Mouse (Mus musculus): ENCODE results near the gene Radil.

Radil gene

DNA sequence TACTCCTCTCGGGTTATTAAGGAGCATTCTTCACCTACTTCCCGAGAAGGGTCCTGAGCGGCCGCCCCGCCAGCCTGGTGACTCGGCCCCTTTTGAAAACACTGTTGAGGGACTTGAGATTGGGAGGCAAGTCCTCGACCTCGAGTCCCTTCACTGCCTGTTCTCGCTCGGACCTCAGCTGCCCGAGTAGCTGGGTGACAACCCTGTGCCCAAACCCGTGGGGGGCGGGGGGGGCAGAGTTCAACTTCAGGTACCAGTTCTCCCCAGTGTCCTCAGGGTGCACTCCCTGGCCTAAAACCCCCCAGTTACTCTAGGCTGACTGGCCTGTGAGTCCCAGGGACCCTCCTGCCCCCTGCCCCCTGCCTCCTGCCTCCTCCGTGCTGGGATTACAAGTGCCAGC, 106.9 kb downstream of the Radil start:
- DNase-seq: no peak

DNA sequence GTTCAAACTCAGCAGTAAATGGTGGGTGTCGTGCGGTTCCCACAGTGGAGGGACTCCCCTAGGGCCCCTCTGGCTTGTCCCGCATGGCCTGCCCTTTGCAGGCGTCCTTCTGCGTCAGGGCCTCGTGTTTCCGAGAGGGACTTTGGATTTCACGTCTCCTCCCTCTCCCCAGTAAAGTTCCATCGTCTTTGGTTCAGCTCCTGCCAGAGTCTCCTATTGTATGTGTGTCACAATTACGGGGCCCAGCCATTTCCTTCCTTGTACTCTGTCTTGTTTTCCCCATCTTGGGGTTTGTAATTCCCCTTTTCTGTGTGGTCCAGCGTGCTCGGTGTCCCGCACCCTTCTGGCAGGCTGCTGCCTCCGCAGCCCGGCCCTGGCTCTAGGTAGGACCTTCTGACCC, 107.4 kb downstream of the Radil start:
- DNase-seq: no peak

DNA sequence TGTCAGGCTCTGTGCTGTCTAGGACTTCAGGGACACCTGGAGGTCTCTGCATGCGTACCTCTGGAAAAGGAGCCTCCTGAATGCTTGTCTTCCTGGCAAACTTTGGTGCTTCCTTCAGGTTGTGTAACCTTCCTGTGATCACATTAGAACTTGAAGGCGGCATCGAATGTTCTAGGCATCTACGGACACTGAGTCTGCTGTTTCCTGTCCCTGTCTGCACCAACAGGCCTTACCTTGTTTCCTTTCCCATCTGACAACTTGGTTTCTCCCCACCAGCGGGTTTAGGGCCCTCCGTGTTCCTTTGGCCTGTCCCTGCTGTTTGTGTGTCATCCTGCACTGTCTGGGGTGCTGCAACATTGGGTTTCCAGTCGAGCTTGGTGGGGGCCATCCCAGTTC, 108.9 kb downstream of the Radil start:
- no peak for DNase-seq

DNA sequence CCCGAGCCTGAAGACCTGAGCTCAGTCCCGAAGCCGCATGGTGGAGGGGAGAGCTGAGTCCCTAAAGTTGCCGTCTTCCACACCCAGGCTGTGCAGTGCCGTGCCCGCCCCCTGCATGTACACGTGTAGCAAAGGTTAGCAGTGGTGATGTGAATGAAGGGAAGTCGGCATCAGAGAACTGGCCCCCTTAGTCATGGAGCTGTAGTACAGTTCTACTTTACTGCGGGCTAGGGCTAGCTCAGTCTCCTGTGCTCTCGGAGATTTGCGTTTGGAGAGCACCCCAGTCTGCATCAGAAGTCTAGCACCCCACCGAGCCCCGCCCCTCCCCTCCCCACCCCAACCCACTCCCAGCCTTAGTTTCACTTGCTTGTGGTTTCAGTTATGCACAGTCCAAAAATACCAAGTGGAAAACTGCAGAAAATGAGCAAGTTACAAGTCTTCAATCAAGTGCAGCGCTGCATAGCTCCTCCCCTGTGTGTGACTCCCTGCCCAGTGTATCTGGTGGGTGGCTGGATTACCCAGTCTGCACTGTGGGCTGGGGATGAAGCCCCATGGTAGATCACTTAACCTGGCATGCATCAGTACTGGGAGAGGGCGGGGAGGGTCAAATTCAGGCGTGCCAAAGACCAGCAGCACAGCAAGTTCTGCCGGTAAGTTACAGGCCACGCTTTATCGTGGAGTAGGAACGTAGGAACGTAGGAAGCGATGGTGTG, 109.4 kb downstream of the Radil start:
- no peak for DNase-seq

GRCm38 (mm10) chr5:142440451-142441147, 110.3 kb downstream of the Radil start:
- peak; percentile 93 for DNase-seq

DNA sequence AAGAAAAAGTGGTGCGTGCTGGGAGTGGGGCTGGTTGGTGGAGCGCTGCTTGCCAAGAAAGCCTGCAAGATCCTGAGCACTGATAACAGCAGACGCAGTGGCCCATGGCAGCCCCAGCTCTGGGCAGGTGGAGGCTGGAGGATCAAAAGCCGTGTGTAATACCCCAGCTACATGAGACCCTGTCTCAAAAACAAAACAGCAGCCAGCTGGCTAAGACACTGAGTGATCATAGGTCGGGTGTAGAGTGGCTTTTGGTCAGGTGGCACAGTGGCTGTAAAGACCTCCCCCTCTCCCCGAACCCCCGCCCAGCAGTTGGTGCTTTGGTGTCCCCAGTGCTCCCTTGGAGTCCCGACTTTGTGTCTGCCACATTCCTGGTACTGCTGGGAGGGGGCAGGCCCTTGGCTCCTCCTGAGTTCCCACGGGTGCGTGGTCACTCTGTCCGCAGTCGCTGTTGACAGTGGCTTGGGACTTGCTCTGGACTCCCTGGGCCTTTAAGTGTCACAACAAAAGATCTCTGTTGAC, 110.9 kb downstream of the Radil start:
- DNase-seq: no peak

- DNase-seq: no peak
These were observed 112.4 kb downstream of the Radil start for GRCm38 (mm10) chr5:142438380-142438938.

DNA sequence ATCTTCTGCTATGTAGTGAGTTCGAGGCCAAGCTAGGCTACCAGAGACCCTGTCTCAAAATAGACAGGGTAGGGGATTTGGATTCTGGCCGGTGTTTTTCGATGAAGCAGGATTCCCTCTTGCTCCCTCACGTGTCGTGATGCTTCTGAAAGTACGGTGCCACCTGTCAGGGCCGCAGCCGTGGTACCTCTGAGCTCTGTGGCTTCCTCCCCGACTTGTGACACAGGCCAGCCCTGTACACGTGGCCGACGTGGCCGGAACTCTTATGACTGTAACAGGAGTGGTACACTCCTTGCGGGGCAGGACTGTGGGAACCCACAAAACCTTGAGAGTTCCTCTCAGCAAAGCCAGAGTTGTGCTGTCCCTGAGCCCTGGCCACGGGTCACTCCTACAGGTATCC, 115.2 kb downstream of the Radil start:
- DNase-seq: no peak

Data from lung, postnatal 14 days (tissue).